Mouse (Mus musculus): ENCODE results near the gene Ddr2. TPM values are rescaled to one million over a fixed set of nuclear protein-coding genes. Genes with fewer than 3 reads are reported as not detected.

Ddr2 gene
- polyA plus RNA-seq, 1 experiment from 2014 or later, result 69.6 TPM

DNA sequence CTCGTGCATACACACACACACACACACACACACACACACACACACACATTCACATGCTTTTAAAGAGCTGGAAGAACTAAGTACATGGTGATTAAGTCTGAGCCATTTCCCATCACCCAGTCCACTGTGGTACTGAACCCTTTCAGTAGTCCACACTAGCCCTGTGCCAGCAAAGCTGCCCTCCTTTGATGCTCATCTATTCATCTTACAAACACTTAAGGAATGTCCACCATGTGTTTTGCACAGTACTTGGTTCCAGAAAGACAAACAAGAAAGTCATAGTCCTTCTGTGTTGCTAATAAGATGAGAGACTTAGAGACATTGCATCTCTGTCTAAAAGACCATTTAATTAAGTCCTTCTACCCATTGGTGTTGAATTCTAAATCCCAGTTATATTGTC, 29.7 kb downstream of the Ddr2 start:
- H3K27me3 ChIP-seq (replicated peaks; ENCODE audit: low read depth, poor library complexity, severe bottlenecking), result no peaks in the 10 kb centered on the region
- WGBS, result 83% methylated on average over 1 of the region's 1 CpGs
- H3K4me3 ChIP-seq, result no peak overlapping the region
- H3K9me3 ChIP-seq, result no peaks in the 10 kb centered on the region
- no peak for DNase-seq (ENCODE audit: low spot score)
- H3K36me3 ChIP-seq (replicated peaks), result peaks cover 19% of the 10 kb centered on the region; the same call in 1 of the 2 replicates
- H3K27ac ChIP-seq (replicated peaks), result no peak overlapping the region
- no peaks in the 10 kb centered on the region for H3K4me1 ChIP-seq

- H3K4me3 ChIP-seq, result no peak overlapping the region
These were observed 31.1 kb downstream of the Ddr2 start for GRCm38 (mm10) chr1:170079465-170079864.

DNA sequence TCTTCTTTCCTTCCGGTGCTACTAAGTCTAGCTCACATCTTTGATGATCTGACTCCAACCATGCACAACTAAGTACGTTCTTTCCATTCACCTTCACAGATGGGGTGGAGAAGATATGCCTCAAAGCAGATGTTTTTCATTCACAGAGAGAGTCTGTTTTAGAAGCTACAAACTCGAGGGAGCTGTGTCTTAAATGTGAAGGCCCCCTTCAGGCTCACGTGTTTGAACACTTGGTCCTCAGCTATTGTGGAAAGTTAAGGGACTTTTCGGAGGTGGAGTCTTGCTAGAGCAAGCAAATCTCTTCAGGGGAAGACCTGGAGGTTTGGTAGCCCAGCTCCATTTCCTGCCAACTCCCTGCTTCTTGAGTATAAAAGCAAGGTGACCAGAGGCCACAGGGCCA, 34.2 kb downstream of the Ddr2 start:
- no peak overlapping the region for H3K27ac ChIP-seq (replicated peaks)
- 80% methylated on average over 5 of the region's 5 CpGs for WGBS
- no peak for DNase-seq (ENCODE audit: low spot score)

More at GRCm38 (mm10) chr1:170079465-170079864, 31.1 kb downstream of the Ddr2 start:
- Histone ChIP-seq H3K27ac (replicated peaks) (no peak overlapping the region), H3K4me1 (no peaks in the 10 kb centered on the region), H3K9me3 (no peaks in the 10 kb centered on the region), H3K27me3 (replicated peaks; ENCODE audit: low read depth, poor library complexity, severe bottlenecking) (no peaks in the 10 kb centered on the region), H3K36me3 (replicated peaks) (peaks cover 23% of the 10 kb centered on the region)
- DNase-seq (ENCODE audit: low spot score), result no peak
- WGBS, result 79% methylated on average over 2 of the region's 2 CpGs

GRCm38 (mm10) chr1:170073768-170074167, 36.8 kb downstream of the Ddr2 start:
- no peak for DNase-seq (ENCODE audit: low spot score)
- peaks cover 41% of the 10 kb centered on the region for H3K36me3 ChIP-seq (replicated peaks)
- H3K4me3 ChIP-seq, result no peak overlapping the region

More for the DNA sequence above, 34.2 kb downstream of the Ddr2 start:
- Histone ChIP-seq H3K4me1 (no peaks in the 10 kb centered on the region), H3K36me3 (replicated peaks) (peaks cover 35% of the 10 kb centered on the region), H3K27me3 (replicated peaks; ENCODE audit: low read depth, poor library complexity, severe bottlenecking) (no peaks in the 10 kb centered on the region), H3K4me3 (no peak overlapping the region), H3K9me3 (no peaks in the 10 kb centered on the region)

GRCm38 (mm10) chr1:170069143-170069542, 41.4 kb downstream of the Ddr2 start:
- H3K4me3 ChIP-seq, result no peak overlapping the region
- H3K36me3 ChIP-seq (replicated peaks), result peaks cover 27% of the 10 kb centered on the region
- no peaks in the 10 kb centered on the region for H3K27me3 ChIP-seq (replicated peaks; ENCODE audit: low read depth, poor library complexity, severe bottlenecking)
- WGBS, result 89% methylated on average over 5 of the region's 5 CpGs
- H3K4me1 ChIP-seq, result peaks cover 17% of the 10 kb centered on the region
- no peak overlapping the region for H3K27ac ChIP-seq (replicated peaks)
- DNase-seq (ENCODE audit: low spot score), result no peak
- H3K9me3 ChIP-seq, result no peaks in the 10 kb centered on the region

More at GRCm38 (mm10) chr1:170073768-170074167, 36.8 kb downstream of the Ddr2 start:
- Histone ChIP-seq H3K9me3 (no peaks in the 10 kb centered on the region), H3K27ac (replicated peaks) (no peak overlapping the region), H3K27me3 (replicated peaks; ENCODE audit: low read depth, poor library complexity, severe bottlenecking) (no peaks in the 10 kb centered on the region), H3K4me1 (no peaks in the 10 kb centered on the region)
- WGBS, result 87% methylated on average over 8 of the region's 8 CpGs

DNA sequence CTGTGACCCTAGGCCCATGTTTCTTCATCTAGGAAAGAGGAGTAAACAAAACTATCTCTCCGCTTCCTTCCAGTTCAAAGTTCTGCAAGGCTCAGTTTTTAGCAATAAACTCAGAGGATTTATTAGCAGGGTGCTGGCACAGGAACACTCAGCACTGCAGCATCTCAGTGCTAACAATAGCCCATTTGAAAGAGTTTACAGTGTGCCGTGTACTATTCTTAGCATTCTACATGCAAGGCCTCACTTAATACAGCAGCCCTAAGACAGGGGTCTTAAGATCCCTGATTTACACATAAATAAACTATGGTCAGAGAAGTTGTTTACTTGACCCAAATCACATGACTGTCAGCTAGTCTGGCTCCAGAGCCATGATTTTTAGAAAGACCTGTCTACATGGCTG, 44.6 kb downstream of the Ddr2 start:
- Histone ChIP-seq H3K4me3 (no peak overlapping the region), H3K4me1 (peaks cover 24% of the 10 kb centered on the region), H3K9me3 (no peaks in the 10 kb centered on the region), H3K36me3 (replicated peaks) (peaks cover 13% of the 10 kb centered on the region), H3K27me3 (replicated peaks; ENCODE audit: low read depth, poor library complexity, severe bottlenecking) (no peaks in the 10 kb centered on the region), H3K27ac (replicated peaks) (no peak overlapping the region)
- WGBS, result 86% methylated on average over 2 of the region's 2 CpGs
- DNase-seq (ENCODE audit: low spot score), result no peak

DNA sequence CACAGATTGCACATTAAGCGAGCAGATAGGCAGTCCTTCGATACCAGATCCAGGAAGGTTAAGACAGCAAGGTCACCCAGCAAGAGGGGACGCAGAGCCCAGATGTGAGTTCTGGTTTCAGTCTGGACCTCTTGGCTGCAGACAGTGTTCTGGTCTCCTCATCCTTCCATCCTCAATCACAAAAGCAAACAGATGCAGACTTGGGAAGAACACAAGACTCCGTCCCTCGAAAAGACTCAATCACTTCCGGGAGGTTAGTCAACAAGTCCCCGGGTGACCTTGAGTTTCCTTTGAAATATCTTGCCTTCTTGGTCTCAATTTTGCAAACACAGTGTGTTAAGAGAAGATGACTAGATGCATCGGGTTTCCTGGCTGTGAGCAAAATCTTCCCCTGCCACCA, 45.6 kb downstream of the Ddr2 start:
- Histone ChIP-seq H3K4me3 (no peak overlapping the region), H3K27ac (replicated peaks) (no peak overlapping the region), H3K9me3 (no peaks in the 10 kb centered on the region), H3K36me3 (replicated peaks) (peaks cover 7% of the 10 kb centered on the region; the same call in 1 of the 2 replicates), H3K27me3 (replicated peaks; ENCODE audit: low read depth, poor library complexity, severe bottlenecking) (no peaks in the 10 kb centered on the region), H3K4me1 (peaks cover 24% of the 10 kb centered on the region)
- DNase-seq (ENCODE audit: low spot score), result no peak
- WGBS, result 88% methylated on average over 8 of the region's 8 CpGs

DNA sequence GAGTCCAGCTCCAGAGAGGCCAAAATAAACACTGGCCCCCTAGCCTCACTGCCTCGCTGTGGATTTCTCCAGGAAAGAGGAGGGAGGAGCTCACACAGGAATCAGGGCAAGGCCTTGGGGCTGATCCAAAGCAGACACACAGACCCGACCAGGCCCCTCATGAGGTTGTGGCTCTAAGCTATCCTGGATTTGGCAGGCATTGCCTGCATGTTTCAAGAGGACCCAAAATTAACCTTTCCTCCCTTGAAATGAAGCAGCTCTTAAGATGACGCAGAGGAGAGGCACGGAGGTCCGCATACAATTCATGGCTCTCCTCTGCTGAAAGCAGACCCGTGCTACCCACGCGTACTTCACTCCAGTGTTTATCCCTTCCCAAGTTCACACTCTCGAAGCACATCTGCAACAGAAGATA, 46.5 kb downstream of the Ddr2 start:
- H3K27ac ChIP-seq (replicated peaks), result 0 out of 2 replicates have a peak overlapping the region, but pooled peaks have one; percentile 35
- H3K4me3 ChIP-seq, result no peak overlapping the region
- H3K9me3 ChIP-seq, result no peaks in the 10 kb centered on the region
- peaks cover 24% of the 10 kb centered on the region for H3K4me1 ChIP-seq
- WGBS, result 68% methylated on average over 9 of the region's 9 CpGs
- DNase-seq (ENCODE audit: low spot score), result peak; percentile 49
- H3K36me3 ChIP-seq (replicated peaks), result peaks cover 15% of the 10 kb centered on the region; the same call in 1 of the 2 replicates
- no peaks in the 10 kb centered on the region for H3K27me3 ChIP-seq (replicated peaks; ENCODE audit: low read depth, poor library complexity, severe bottlenecking)

GRCm38 (mm10) chr1:170060214-170060613, 50.3 kb downstream of the Ddr2 start:
- Histone ChIP-seq H3K4me1 (peaks cover 25% of the 10 kb centered on the region), H3K4me3 (no peak overlapping the region), H3K27ac (replicated peaks) (no peak overlapping the region), H3K27me3 (replicated peaks; ENCODE audit: low read depth, poor library complexity, severe bottlenecking) (no peaks in the 10 kb centered on the region), H3K9me3 (no peaks in the 10 kb centered on the region), H3K36me3 (replicated peaks) (peaks cover 11% of the 10 kb centered on the region; the same call in 1 of the 2 replicates)
- DNase-seq (ENCODE audit: low spot score), result no peak
- 78% methylated on average over 3 of the region's 3 CpGs for WGBS

DNA sequence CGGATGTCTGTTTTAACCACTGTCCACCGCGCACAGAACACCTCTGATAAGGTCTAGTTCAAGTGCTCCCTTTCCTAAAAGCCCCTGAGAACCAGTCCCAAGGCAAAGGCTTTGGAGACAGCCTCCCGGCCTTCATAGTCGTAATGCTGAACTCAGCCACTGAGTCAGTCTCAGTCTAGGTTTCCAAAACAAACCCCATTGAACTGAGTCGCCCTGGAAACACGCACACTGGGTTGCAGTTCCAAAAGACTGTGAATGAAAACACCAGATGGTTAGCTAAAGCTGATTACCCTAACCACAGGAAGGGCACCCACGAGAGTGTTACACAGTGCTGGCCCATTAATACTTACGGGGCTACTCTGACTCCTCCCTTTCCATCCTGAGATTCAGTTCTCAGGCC, 51.2 kb downstream of the Ddr2 start:
- Histone ChIP-seq H3K27ac (replicated peaks) (no peak overlapping the region), H3K4me3 (no peak overlapping the region), H3K9me3 (no peaks in the 10 kb centered on the region), H3K4me1 (peaks cover 17% of the 10 kb centered on the region), H3K27me3 (replicated peaks; ENCODE audit: low read depth, poor library complexity, severe bottlenecking) (no peaks in the 10 kb centered on the region), H3K36me3 (replicated peaks) (peaks cover 11% of the 10 kb centered on the region; the same call in 1 of the 2 replicates)
- 90% methylated on average over 9 of the region's 9 CpGs for WGBS
- DNase-seq (ENCODE audit: low spot score), result no peak

DNA sequence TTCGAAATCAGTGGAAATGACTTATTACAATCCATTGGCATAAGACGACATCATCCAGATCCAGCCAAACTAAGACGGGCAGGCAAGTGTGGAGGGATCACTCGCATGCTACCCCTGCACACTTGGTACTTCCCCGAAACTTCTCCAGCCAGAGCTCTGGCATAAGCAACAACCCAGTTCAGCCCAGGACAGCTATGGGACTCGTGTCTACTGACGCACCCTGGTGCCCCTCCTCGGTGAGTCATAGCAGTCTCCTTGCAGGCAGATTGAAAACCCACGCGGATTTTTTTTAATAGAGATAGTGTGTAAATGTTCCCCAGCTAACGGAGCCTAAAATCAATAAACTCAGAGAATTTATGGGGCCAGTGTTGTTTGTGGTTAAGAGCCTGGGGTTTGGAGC, 52.5 kb downstream of the Ddr2 start:
- no peaks in the 10 kb centered on the region for H3K27me3 ChIP-seq (replicated peaks; ENCODE audit: low read depth, poor library complexity, severe bottlenecking)
- no peak for DNase-seq (ENCODE audit: low spot score)
- H3K36me3 ChIP-seq (replicated peaks), result peaks cover 11% of the 10 kb centered on the region; the same call in 1 of the 2 replicates
- H3K27ac ChIP-seq (replicated peaks), result no peak overlapping the region
- peaks cover 10% of the 10 kb centered on the region for H3K4me1 ChIP-seq
- no peak overlapping the region for H3K4me3 ChIP-seq
- WGBS, result 92% methylated on average over 11 of the region's 11 CpGs
- H3K9me3 ChIP-seq, result no peaks in the 10 kb centered on the region

DNA sequence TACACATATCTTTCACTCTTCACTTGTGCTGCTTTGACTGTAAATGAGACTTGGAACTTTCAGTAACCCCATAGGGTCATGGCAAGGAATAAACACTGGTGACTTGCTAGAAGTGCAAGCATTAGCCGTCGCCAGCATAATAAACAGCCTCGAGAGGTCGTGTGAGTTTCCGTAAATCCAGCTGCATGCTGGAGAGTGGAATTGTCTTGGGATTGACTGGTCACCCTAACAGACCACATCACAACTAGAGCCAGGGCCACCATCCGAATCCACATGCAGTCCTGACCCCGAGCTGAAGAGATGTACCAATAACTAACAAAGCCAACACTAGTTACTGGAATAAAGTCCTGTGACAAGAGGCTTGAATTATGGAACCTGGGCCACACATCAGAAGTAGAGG, 53.0 kb downstream of the Ddr2 start:
- Histone ChIP-seq H3K4me1 (peaks cover 14% of the 10 kb centered on the region), H3K36me3 (replicated peaks) (peaks cover 11% of the 10 kb centered on the region; the same call in 1 of the 2 replicates), H3K27ac (replicated peaks) (no peak overlapping the region), H3K9me3 (no peaks in the 10 kb centered on the region), H3K27me3 (replicated peaks; ENCODE audit: low read depth, poor library complexity, severe bottlenecking) (no peaks in the 10 kb centered on the region), H3K4me3 (no peak overlapping the region)
- WGBS, result 87% methylated on average over 7 of the region's 7 CpGs
- no peak for DNase-seq (ENCODE audit: low spot score)

DNA sequence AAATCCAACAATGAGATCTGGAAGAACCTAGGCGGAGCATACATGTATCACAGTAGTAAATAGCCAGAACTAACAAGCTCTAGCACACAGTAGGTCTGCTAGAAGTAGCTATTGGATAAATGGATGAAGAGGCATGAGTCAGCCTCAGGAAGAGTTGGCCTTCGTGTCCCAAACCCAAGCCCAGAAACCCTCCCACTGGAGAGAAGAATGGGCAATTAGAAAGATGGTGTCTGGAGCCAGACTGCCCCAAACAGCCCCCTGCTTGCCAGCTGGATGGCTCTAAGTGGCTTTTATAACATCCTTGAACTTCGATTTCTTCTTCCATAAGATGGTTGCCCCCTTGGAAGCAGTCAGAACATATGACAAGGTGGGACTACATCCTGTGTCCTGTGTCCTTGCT, 53.6 kb downstream of the Ddr2 start:
- DNase-seq (ENCODE audit: low spot score), result no peak
- Histone ChIP-seq H3K4me1 (peaks cover 20% of the 10 kb centered on the region), H3K36me3 (replicated peaks) (peaks cover 11% of the 10 kb centered on the region; the same call in 1 of the 2 replicates), H3K27ac (replicated peaks) (no peak overlapping the region), H3K4me3 (no peak overlapping the region), H3K9me3 (no peaks in the 10 kb centered on the region), H3K27me3 (replicated peaks; ENCODE audit: low read depth, poor library complexity, severe bottlenecking) (no peaks in the 10 kb centered on the region)
- 86% methylated on average over 3 of the region's 3 CpGs for WGBS

Data from embryonic facial prominence, embryonic 10.5 days (tissue).